Comparison of ENCODE assay signal across 8 mouse cellular contexts in genomic region chr6:73249049-73249422, GRCm38 (mm10). TPM values are rescaled to one million over a fixed set of nuclear protein-coding genes. Genes with fewer than 3 reads are reported as not detected.
A peak's percentile ranks its signal among the peaks of the same experiment; 100 is the strongest.
DNase-seq lines count a peak whose midpoint lies in the region; ATAC-seq lines count a peak whose summit lies in the region.

No protein-coding gene starts in this region.

- H3K36me3 ChIP-seq in megakaryocyte, embryonic 14.5 days (replicated peaks; ENCODE audit: low read length) = peaks cover 18% of the 10 kb centered on the region
- H3K36me3 ChIP-seq in kidney, embryonic 15.5 days = peaks cover 9% of the 10 kb centered on the region; the same call in 1 of the 2 replicates

- peaks cover 30% of the 10 kb centered on the region for H3K4me1 ChIP-seq in megakaryocyte, embryonic 14.5 days
- H3K4me1 ChIP-seq in kidney, embryonic 15.5 days = peaks cover 13% of the 10 kb centered on the region

- H3K27me3 ChIP-seq in megakaryocyte, embryonic 14.5 days (replicated peaks) = peaks cover 2% of the 10 kb centered on the region
- no peaks in the 10 kb centered on the region for H3K27me3 ChIP-seq in kidney, embryonic 15.5 days

- peak; percentile 66 for DNase-seq in cerebellum, adult 11-12 months
- DNase-seq in heart, adult 9 months (ENCODE audit: low spot score in 2 of 2) = peak; percentile 11
- no peak for DNase-seq in frontal cortex, postnatal 25 days (ENCODE audit: low spot score in 2 of 2)
- DNase-seq in right cerebral cortex, postnatal 4 days = no peak

- H3K27ac ChIP-seq in kidney, embryonic 15.5 days = peak overlapping the region; percentile 84

- H3K9me3 ChIP-seq in megakaryocyte, embryonic 14.5 days = peaks cover 3% of the 10 kb centered on the region; the same call in 1 of the 2 replicates
- H3K9me3 ChIP-seq in kidney, embryonic 15.5 days (replicated peaks) = no peaks in the 10 kb centered on the region

- H3K4me3 ChIP-seq in megakaryocyte, embryonic 14.5 days (replicated peaks) = peak overlapping the region; percentile 98
- H3K4me3 ChIP-seq in kidney, embryonic 15.5 days (replicated peaks) = peak overlapping the region; percentile 99

- peak overlapping the region; percentile 95 for H3K9ac ChIP-seq in kidney, embryonic 15.5 days

- no peak for ATAC-seq in megakaryocyte, adult 5-6 weeks (ENCODE audit: poor library complexity, severe bottlenecking)
- no peak for ATAC-seq in kidney, embryonic 15.5 days (replicated peaks; ENCODE audit: low FRiP score)
- ATAC-seq in megakaryocyte-erythroid progenitor cell, adult 5-6 weeks (replicated peaks; ENCODE audit: low FRiP score, low TSS enrichment, poor library complexity, severe bottlenecking) = peak; percentile 41

- peak overlapping the region; percentile 77 for H3K4me2 ChIP-seq in kidney, embryonic 15.5 days

- WGBS in kidney, embryonic 15.5 days = 2% methylated on average over 12 of the region's 12 CpGs

RNA-seq across cellular contexts. Expression of gene Suclg1, which starts 0.9 kb away (rescaled TPM):
- polyA plus RNA-seq in megakaryocyte, embryonic 14.5 days (2012; ENCODE audit: insufficient read depth, low replicate concordance) = 22.8 and 87.7 TPM in 2 replicates
- 55.7 and 78.0 TPM in 2 replicates for total RNA-seq in megakaryocyte, adult 5-6 weeks (2015)
- total RNA-seq in megakaryocyte, adult 5-6 weeks (2017) = 43.4 and 45.9 TPM in 2 replicates
- 202 and 210 TPM in 2 replicates for polyA plus RNA-seq in kidney, embryonic 15.5 days (2015; fragmentation: Nextera tagmentation; extraction: Ambion mirVana)
- total RNA-seq in megakaryocyte-erythroid progenitor cell, adult 5-6 weeks (2014; fragmentation: Nextera tagmentation) = 99.3 and 99.9 TPM in 2 replicates
- 151 and 153 TPM in 2 replicates for total RNA-seq in megakaryocyte-erythroid progenitor cell, adult 5-6 weeks (2017)

RNA-seq across cellular contexts. Expression of gene Dnah6, which starts 27.6 kb away (rescaled TPM):
- polyA plus RNA-seq in megakaryocyte, embryonic 14.5 days (2012; ENCODE audit: insufficient read depth, low replicate concordance) = not detected in 2 replicates
- 0.11 and 0.48 TPM in 2 replicates for total RNA-seq in megakaryocyte, adult 5-6 weeks (2015)
- 0.41 and 0.44 TPM in 2 replicates for total RNA-seq in megakaryocyte, adult 5-6 weeks (2017)
- 0.08 TPM in 2 replicates for polyA plus RNA-seq in kidney, embryonic 15.5 days (2015; fragmentation: Nextera tagmentation; extraction: Ambion mirVana)
- total RNA-seq in megakaryocyte-erythroid progenitor cell, adult 5-6 weeks (2014; fragmentation: Nextera tagmentation) = not detected in 2 replicates
- total RNA-seq in megakaryocyte-erythroid progenitor cell, adult 5-6 weeks (2017) = 0.04 TPM in 1 of 2 replicates, not detected in the other

Comparison
In these comparisons a context has a peak if more than half of its experiments do, and no peak if none do; other contexts are left out.
1. DNase-seq: peak in cerebellum, adult 11-12 months (single experiment) and heart, adult 9 months (2 of 2); none in frontal cortex, postnatal 25 days (0 of 2) and right cerebral cortex, postnatal 4 days (single experiment).